Comparison of ENCODE assay signal across 20 mouse cellular contexts in the genomic region with DNA sequence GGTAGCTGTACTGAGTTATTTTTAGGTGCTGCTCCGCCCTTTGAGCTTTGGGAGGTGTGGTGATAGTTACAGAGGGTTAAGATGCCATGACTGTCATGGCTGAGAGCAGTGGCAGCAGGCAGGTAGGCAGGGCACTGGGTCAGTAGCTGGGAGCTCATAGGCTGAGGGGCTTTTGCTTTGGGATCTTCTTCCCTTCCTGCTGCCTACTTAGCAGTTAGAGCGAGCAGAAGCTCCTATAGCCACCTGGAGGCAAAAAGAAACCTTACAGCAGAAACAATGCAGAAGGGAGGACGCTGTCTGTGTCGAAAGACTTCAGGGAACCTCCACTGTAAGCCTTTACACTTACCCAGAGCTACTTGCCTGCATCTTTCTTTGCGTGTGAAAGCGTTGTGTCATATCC. TPM values are rescaled to one million over a fixed set of nuclear protein-coding genes. Genes with fewer than 3 reads are reported as not detected.
A peak's percentile ranks its signal among the peaks of the same experiment; 100 is the strongest.
DNase-seq lines count a peak whose midpoint lies in the region; ATAC-seq and TF ChIP-seq lines count a peak whose summit lies in the region.
"Had no signal": no experiment of that assay in that cellular context is flagged by ENCODE, and none has a peak within 500 bp of the region (broad histone marks: within the 10 kb centered on the region; RNA-seq: fewer than 3 reads in every experiment).

No protein-coding gene starts in this region.

- TF ChIP-seq EP300 in stomach, postnatal 0 days (optimal IDR thresholded peaks at IDR 0.05), result no peak

- H3K36me3 ChIP-seq in hindbrain, postnatal 0 days (ENCODE audit: insufficient read depth, low read length), result no peaks in the 10 kb centered on the region
- H3K36me3 ChIP-seq in hindbrain, embryonic 16.5 days (ENCODE audit: control insufficient read depth, insufficient read depth, low read length), result no peaks in the 10 kb centered on the region
- H3K36me3 ChIP-seq in stomach, postnatal 0 days (ENCODE audit: control insufficient read depth, insufficient read depth, low read length), result no peaks in the 10 kb centered on the region
- H3K36me3 ChIP-seq: heart, embryonic 12.5 days; hindbrain, embryonic 13.5 days had no signal

- no peaks in the 10 kb centered on the region for H3K4me1 ChIP-seq in hindbrain, postnatal 0 days (ENCODE audit: insufficient read depth, low read length)
- no peaks in the 10 kb centered on the region for H3K4me1 ChIP-seq in hindbrain, embryonic 16.5 days (ENCODE audit: control insufficient read depth, insufficient read depth, low read depth, low read length)
- no peaks in the 10 kb centered on the region for H3K4me1 ChIP-seq in stomach, postnatal 0 days (replicated peaks; ENCODE audit: control insufficient read depth, insufficient read depth)
- H3K4me1 ChIP-seq: forebrain, embryonic 13.5 days; hindbrain, embryonic 13.5 days had no signal

- ATAC-seq in hindbrain, postnatal 0 days, result no peak
- ATAC-seq in hindbrain, embryonic 16.5 days, result no peak
- ATAC-seq in megakaryocyte, adult 5-6 weeks (ENCODE audit: poor library complexity, severe bottlenecking), result 0 out of 2 replicates have a peak, but pooled peaks have one; percentile 30
- ATAC-seq in stomach, postnatal 0 days (ENCODE audit: low FRiP score, low TSS enrichment), result no peak
- ATAC-seq: forebrain, embryonic 13.5 days; liver, postnatal 0 days had no signal

- no peak overlapping the region for H3K4me2 ChIP-seq in hindbrain, postnatal 0 days (ENCODE audit: low read depth, low read length)
- no peak overlapping the region for H3K4me2 ChIP-seq in hindbrain, embryonic 16.5 days (ENCODE audit: low read length)
- no peak overlapping the region for H3K4me2 ChIP-seq in stomach, postnatal 0 days (replicated peaks; ENCODE audit: low read depth)
- H3K4me2 ChIP-seq: forebrain, embryonic 13.5 days; heart, embryonic 12.5 days; hindbrain, embryonic 13.5 days had no signal

- H3K4me3 ChIP-seq in hindbrain, postnatal 0 days (ENCODE audit: low read length), result no peak overlapping the region
- no peak overlapping the region for H3K4me3 ChIP-seq in hindbrain, embryonic 16.5 days (ENCODE audit: low read length)
- no peak overlapping the region for H3K4me3 ChIP-seq in stomach, postnatal 0 days (ENCODE audit: low read depth, low read length)
- H3K4me3 ChIP-seq: forebrain, embryonic 13.5 days; heart, embryonic 12.5 days; hindbrain, embryonic 13.5 days had no signal

- H3K9ac ChIP-seq in hindbrain, postnatal 0 days (replicated peaks; ENCODE audit: low read length), result no peak overlapping the region
- no peak overlapping the region for H3K9ac ChIP-seq in hindbrain, embryonic 16.5 days (ENCODE audit: low read depth, low read length)
- H3K9ac ChIP-seq in stomach, postnatal 0 days (ENCODE audit: low read length), result no peak overlapping the region
- H3K9ac ChIP-seq: forebrain, embryonic 13.5 days; heart, embryonic 12.5 days; hindbrain, embryonic 13.5 days; liver, postnatal 0 days had no signal

- DNase-seq in hindbrain, postnatal 0 days (ENCODE audit: low spot score), result peak; percentile 6
- DNase-seq in R1 (ENCODE audit: low read depth, low spot score), result peak; percentile 52
- DNase-seq in stomach, postnatal 0 days (ENCODE audit: low spot score), result no peak
- no peak for DNase-seq in adrenal gland, postnatal 36 days
- DNase-seq in right cerebral cortex, postnatal 10 days (ENCODE audit: low spot score in 2 of 2), result no peak
- DNase-seq: cerebellum, adult 2 months; cerebellum, postnatal 36 days; gastrocnemius, postnatal 25 days; kidney, adult 11 months; kidney, postnatal 10 days; liver; liver, postnatal 0 days; lung, postnatal 10 days; right cerebral cortex, adult 18-20 months; thymus, postnatal 4 days had no signal

- WGBS in hindbrain, postnatal 0 days, result 48% methylated on average over 6 of the region's 6 CpGs
- WGBS in hindbrain, embryonic 16.5 days, result 54% methylated on average over 6 of the region's 6 CpGs
- 38% methylated on average over 6 of the region's 6 CpGs for WGBS in stomach, postnatal 0 days

- H3K27me3 ChIP-seq in hindbrain, postnatal 0 days (ENCODE audit: insufficient read depth, low read length), result no peaks in the 10 kb centered on the region
- H3K27me3 ChIP-seq in hindbrain, embryonic 16.5 days (replicated peaks; ENCODE audit: control insufficient read depth, insufficient read depth, low read length), result no peaks in the 10 kb centered on the region
- no peaks in the 10 kb centered on the region for H3K27me3 ChIP-seq in stomach, postnatal 0 days (ENCODE audit: control insufficient read depth, insufficient read depth, low read length)
- H3K27me3 ChIP-seq: forebrain, embryonic 13.5 days; heart, embryonic 12.5 days; hindbrain, embryonic 13.5 days had no signal

- peak; percentile 16; the same call in 1 of the 2 replicates for TF ChIP-seq CTCF in hindbrain, postnatal 0 days (IDR thresholded peaks at IDR 0.05; ENCODE audit: low read depth)
- peak; percentile 27 for TF ChIP-seq CTCF in stomach, postnatal 0 days (IDR thresholded peaks at IDR 0.05; ENCODE audit: low read depth)

- no peaks in the 10 kb centered on the region for H3K9me3 ChIP-seq in hindbrain, postnatal 0 days (ENCODE audit: low read length)
- H3K9me3 ChIP-seq in hindbrain, embryonic 16.5 days (ENCODE audit: control insufficient read depth, low read length), result no peaks in the 10 kb centered on the region
- no peaks in the 10 kb centered on the region for H3K9me3 ChIP-seq in stomach, postnatal 0 days (ENCODE audit: control insufficient read depth, low read length)
- H3K9me3 ChIP-seq: forebrain, embryonic 13.5 days; heart, embryonic 12.5 days; hindbrain, embryonic 13.5 days had no signal

- H3K27ac ChIP-seq in hindbrain, postnatal 0 days, result no peak overlapping the region
- H3K27ac ChIP-seq in hindbrain, embryonic 16.5 days (ENCODE audit: low read depth, low read length), result no peak overlapping the region
- H3K27ac ChIP-seq in stomach, postnatal 0 days (replicated peaks), result no peak overlapping the region
- H3K27ac ChIP-seq: forebrain, embryonic 13.5 days; hindbrain, embryonic 13.5 days had no signal

RNA-seq across cellular contexts. Expression of a gene that starts 11.5 kb away (rescaled TPM):
- 25.5 and 28.0 TPM in 2 replicates for total RNA-seq in hindbrain, postnatal 0 days (2014; rRNA removed)
- 2.5 and 2.6 TPM in 2 replicates for polyA plus RNA-seq in hindbrain, postnatal 0 days (2015; fragmentation: Nextera tagmentation; extraction: Ambion mirVana)
- 3.0 and 3.2 TPM in 2 replicates for polyA plus RNA-seq in hindbrain, embryonic 16.5 days (2015; fragmentation: Nextera tagmentation; extraction: Ambion mirVana)
- total RNA-seq in megakaryocyte, adult 5-6 weeks (2015), result 35.0 and 36.9 TPM in 2 replicates
- total RNA-seq in megakaryocyte, adult 5-6 weeks (2017), result 42.6 and 43.3 TPM in 2 replicates
- polyA plus RNA-seq in stomach, postnatal 0 days (2015; fragmentation: Nextera tagmentation; extraction: Ambion mirVana), result 4.3 and 4.5 TPM in 2 replicates
- 100 to 1,000 TPM in 1 of 2 experiments, 10 to 100 TPM in 1; 81.5 to 117 TPM for total RNA-seq in adrenal gland, postnatal 36 days (2021)

RNA-seq across cellular contexts. Expression of a gene that starts 42.0 kb away (rescaled TPM):
- total RNA-seq in hindbrain, postnatal 0 days (2014; rRNA removed), result 11.1 and 12.3 TPM in 2 replicates
- polyA plus RNA-seq in hindbrain, postnatal 0 days (2015; fragmentation: Nextera tagmentation; extraction: Ambion mirVana), result 9.8 and 11.5 TPM in 2 replicates
- polyA plus RNA-seq in hindbrain, embryonic 16.5 days (2015; fragmentation: Nextera tagmentation; extraction: Ambion mirVana), result 14.8 and 16.4 TPM in 2 replicates
- total RNA-seq in megakaryocyte, adult 5-6 weeks (2015), result 45.5 and 48.7 TPM in 2 replicates
- total RNA-seq in megakaryocyte, adult 5-6 weeks (2017), result 20.3 and 26.1 TPM in 2 replicates
- 5.7 and 6.6 TPM in 2 replicates for polyA plus RNA-seq in stomach, postnatal 0 days (2015; fragmentation: Nextera tagmentation; extraction: Ambion mirVana)
- 10 to 100 TPM; 25.0 to 28.2 TPM for total RNA-seq in adrenal gland, postnatal 36 days (2021)

Comparison
In these comparisons a context has a peak if more than half of its experiments do, and no peak if none do; other contexts are left out.
1. DNase-seq: peak in hindbrain, postnatal 0 days (single experiment) and R1 (single experiment); none in stomach, postnatal 0 days (single experiment), adrenal gland, postnatal 36 days (0 of 2) and right cerebral cortex, postnatal 10 days (0 of 2).